Mouse (Mus musculus): Measurements from ENCODE around the gene Hoxd11. TPM values are rescaled to one million over a fixed set of nuclear protein-coding genes. Genes with fewer than 3 reads are reported as not detected.
A peak's percentile ranks its signal among the peaks of the same experiment; 100 is the strongest.

Hoxd11 gene
- polyA plus RNA-seq, 1 experiment: 0.76 TPM

- DNase-seq (ENCODE audit: low read depth): no peak
These were observed 30.4 kb downstream of the Hoxd11 start for GRCm38 (mm10) chr2:74709465-74710419.

GRCm38 (mm10) chr2:74710929-74711543 is 31.7 kb downstream of the Hoxd11 start:
- DNase-seq (ENCODE audit: low read depth): no peak

- DNase-seq (ENCODE audit: low read depth): no peak
These were observed 32.6 kb downstream of the Hoxd11 start, which contains the start of the genes Hoxd3 and Hoxd4 for GRCm38 (mm10) chr2:74711721-74712621. Gene Hoxd3, plus strand, starts transcription at chr2:74711927. Gene Hoxd4, plus strand, starts transcription at chr2:74711929.

DNA sequence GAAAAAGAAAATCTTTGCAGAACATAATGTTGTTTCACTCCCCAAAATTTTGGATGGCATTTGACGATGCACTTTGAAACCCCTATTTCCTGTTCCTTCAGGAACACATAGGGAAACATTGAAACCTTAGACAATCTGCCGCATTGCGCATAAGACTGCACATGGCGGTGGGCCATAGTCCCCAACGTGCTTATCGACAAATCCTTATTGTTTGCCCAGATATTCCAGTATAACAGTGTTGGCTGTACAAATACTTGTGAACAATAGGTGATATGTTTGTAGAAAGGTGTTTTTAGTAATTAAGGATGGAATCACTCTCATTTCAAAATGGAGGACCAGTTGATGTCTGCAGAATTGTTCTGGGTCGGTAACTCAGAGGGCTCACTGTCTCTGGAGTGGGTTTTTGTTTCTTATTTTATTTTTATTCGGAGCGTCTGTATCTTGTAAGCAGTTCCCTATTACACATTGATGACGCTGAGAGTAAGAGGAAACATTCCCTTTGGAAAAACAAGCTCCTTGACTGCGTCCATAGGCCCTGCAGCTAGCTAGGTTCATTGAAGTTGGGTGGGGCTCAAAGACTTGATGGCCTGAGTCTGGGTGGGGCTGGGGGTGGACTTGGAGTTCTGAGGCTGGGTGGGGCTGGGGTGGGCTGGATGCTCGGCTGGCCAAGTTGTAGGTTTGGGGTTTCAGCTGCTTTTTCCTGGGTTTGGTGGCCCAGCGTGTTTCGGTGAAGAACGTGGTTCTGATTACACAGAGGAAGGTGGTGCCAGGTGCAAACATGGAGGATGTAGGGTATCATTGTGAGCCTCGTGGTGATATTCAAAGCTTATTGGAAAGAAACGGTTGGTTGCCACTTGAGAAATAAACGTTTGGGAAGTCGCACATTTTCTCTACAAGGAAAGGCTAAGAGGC is 34.1 kb downstream of the Hoxd11 start:
- DNase-seq (ENCODE audit: low read depth): no peak

- no peak for DNase-seq (ENCODE audit: low read depth)
These were observed 34.9 kb downstream of the Hoxd11 start for GRCm38 (mm10) chr2:74714156-74714789.

DNA sequence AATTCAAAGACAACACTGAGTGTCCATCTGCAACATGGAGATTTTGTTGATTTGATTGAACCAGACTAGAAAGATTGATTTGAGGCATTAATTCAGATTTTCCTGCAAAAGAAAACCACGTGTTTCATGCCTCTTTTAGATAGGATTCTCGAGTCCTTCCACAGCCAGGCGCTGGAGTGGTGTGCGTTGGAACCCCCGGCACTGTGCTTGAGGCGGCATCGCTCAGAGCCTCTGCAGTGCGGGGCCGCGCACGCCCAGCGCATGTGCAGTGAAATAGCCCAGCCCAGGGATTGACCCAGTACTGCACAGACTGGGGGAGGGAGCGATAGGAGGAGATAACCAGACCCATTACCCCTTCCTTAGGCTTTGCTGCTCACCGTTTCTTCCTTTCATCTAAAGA is 35.5 kb downstream of the Hoxd11 start:
- no peak for DNase-seq (ENCODE audit: low read depth)

- no peak for DNase-seq (ENCODE audit: low read depth)
These were observed 36.3 kb downstream of the Hoxd11 start for GRCm38 (mm10) chr2:74715504-74716241.

DNA sequence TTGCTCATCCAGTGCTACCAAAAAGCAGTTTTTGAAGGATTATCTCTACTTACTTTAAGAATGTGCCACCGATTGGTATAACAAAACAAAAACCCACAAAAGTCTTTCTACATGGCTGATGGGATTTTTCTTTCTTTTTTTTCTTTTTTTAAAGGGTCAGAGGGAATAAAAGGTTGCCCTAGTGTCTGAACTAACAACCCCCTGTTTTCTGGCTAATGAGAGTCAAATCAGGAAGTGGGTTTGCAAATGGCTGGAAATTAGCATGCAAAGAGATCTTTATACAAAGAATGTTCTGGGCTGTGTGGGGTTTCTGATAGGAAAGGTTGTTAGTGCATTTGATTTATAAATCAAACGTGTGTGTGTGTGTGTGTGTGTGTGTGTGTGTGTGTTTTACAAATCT is 41.0 kb downstream of the Hoxd11 start:
- DNase-seq (ENCODE audit: low read depth): no peak

GRCm38 (mm10) chr2:74720955-74721491 is 41.7 kb downstream of the Hoxd11 start:
- DNase-seq (ENCODE audit: low read depth): no peak

DNA sequence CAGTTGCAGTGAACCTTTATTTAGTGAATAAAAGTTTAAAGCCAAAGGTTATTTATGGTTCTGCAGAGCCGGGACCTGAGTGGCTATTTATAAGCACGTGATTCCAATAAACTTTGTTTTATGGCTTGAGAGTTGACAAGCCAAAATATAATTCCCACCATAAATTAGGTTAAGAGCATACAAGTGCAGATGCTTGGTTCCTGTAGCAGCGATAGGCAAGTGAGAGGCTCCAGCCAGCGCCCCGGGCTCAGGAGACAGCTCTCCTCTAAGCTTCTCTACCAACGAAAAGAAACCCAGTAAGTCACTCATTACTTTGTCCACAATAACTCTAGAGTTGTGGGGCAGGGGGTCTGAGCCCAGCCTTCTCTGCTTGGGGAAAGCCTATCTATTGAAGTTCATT is 42.5 kb downstream of the Hoxd11 start:
- DNase-seq (ENCODE audit: low read depth): peak; percentile 80

DNA sequence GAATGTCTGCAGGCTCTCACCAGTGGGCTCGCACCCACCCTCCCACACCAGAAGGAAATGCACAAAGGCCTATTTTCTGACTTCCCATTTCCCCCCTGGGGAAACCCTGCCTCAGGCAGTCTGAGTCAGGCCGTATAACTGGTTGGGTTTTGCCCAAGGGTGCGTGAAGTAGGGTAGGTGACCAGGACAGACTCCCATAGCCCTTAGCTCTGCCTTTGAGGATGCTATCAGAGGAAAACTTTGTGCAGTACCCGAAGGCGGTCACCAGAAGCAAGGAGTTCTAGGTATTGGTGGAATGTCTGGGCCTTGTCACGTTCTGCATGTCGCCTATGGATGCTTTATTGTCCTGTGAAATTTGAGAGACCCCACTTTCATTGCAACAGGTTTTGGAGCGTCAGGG is 43.6 kb downstream of the Hoxd11 start:
- no peak for DNase-seq (ENCODE audit: low read depth)

DNA sequence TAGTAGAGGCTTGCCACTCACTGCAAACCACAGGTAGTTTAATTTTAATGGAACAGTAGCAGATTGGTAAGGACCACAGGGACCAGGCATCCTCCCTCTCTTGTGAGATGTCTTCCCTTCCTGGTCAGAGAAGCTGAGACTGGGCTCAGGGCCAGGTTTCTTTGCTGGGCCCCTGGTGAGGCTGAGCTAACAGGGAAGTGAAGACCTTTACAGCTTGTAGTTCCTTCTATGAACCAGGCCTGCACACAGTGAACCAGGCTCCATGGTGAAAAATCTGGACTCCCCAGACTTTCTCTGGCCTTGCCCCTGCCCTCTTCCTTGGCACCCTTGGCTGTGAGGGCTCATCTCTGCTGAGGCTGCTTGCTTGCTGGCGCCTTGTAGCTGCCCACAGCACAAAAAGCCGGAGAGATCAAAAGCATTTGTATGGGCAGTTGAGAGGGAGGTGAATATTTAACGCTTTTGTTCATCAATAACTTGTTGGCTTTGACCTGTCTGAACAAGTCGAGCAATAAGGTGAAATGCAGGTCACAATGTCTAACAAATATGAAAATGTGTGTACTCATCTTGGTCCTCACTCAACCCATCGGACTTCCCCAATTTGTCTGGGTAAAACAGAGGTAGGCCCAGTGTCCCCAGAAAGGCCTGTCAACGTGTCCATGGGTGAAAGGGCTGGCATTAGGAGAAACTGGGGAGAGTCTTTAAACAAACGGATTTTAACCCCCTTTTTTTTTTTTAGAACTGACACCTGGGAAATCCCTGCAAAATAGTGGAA is 45.1 kb downstream of the Hoxd11 start:
- DNase-seq (ENCODE audit: low read depth): no peak

DNA sequence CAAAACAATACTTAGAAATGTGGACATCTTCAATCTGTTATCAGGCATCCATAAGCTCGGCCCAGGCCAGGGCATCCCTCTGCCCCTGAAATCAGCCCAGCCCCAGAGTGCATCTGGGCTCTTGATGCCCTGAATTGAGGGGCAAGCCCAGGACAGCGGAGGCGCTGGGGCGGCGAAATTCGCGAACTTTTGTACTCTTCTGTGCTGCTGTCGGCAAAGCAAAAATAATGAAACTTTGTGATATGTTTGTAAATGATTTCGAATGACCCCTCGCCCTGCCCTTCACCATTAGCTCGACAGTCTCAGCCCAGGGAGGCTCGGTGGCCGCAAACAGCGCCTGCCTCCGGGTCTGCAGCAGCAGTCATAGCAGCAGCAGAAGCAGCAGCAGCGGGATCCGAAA is 45.8 kb downstream of the Hoxd11 start:
- no peak for DNase-seq (ENCODE audit: low read depth)

DNA sequence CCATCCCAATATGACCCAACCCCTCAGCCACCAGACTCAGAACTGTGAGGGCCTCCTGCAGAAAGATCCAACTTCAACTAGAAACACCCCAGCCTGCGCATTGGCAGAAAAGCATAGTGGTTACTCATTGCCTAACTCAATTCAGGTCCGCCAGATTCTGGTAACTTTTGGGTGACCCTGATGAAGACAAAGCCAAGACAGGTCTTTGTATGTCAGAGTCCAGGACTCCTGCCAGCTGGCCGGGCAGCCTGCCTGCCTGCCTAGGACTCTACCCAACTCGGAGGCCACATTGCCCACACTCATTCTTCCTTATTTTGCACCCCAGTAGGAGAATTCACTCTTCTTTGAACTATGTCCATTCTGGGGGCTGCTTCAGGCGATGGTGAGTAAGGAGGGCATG is 47.2 kb downstream of the Hoxd11 start, which contains the start of gene Gm28230:
TSS of gene Gm28230 (plus strand) at position 178 of the 400 bp plus-strand sequence.
- DNase-seq (ENCODE audit: low read depth): no peak

DNA sequence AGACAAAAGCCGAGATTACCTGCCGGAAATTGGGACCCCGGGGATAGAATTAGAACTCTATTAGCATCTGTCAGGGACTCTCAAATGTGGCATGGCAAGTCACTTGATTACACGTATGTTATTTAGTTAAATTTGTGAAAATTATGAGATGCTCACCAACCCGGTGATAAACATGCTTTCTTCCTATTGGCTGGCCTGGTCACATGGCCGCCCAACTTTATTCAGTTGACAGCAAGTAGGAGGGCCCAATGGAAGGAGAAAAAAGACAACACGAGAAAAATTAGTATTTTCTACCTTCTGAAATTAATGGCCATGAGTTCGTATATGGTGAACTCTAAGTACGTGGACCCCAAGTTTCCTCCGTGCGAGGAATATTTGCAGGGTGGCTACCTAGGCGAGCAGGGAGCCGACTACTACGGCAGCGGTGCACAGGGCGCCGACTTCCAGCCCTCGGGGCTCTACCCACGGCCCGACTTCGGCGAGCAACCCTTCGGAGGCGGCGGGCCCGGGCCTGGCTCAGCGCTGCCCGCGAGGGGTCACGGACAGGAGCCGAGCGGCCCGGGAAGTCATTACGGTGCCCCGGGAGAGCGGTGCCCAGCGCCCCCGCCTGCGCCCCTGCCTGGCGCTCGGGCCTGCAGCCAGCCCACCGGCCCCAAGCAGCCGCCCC is 47.7 kb downstream of the Hoxd11 start:
- DNase-seq (ENCODE audit: low read depth): no peak

GRCm38 (mm10) chr2:74727640-74728302 is 48.4 kb downstream of the Hoxd11 start:
- no peak for DNase-seq (ENCODE audit: low read depth)

GRCm38 (mm10) chr2:74728303-74728680 is 48.9 kb downstream of the Hoxd11 start:
- no peak for DNase-seq (ENCODE audit: low read depth)
